Mouse (Mus musculus): ENCODE measurements around the gene Cdc42ep2. TPM values are rescaled to one million over a fixed set of nuclear protein-coding genes. Genes with fewer than 3 reads are reported as not detected.

Cdc42ep2 gene
- 22.2 and 24.1 TPM in 2 replicates for polyA plus RNA-seq (2012; rRNA removed)

- Histone ChIP-seq H3K4me1 (ENCODE audit: control insufficient read depth, insufficient read depth, low read length) (peaks cover 14% of the 10 kb centered on the region), H3K4me3 (replicated peaks; ENCODE audit: extremely low read depth, low read depth, low read length) (peak within 1 kb of the TSS; percentile 94)
- TF ChIP-seq POLR2A (IDR thresholded peaks at IDR 0.05; ENCODE audit: borderline replicate concordance, extremely low read depth, low read depth, low read length), result peak; percentile 82; the same call in 1 of the 2 replicates
- no peak for TF ChIP-seq CTCF (IDR thresholded peaks at IDR 0.05; ENCODE audit: insufficient read depth, low read length)
- under 1% methylated on average over 18 of the region's 18 CpGs for WGBS
- DNase-seq, result peak; percentile 92
These were observed at the start of gene Cdc42ep2 for GRCm38 (mm10) chr19:5924713-5925093. Cdc42ep2 (minus strand) TSS chr19:5924816.

GRCm38 (mm10) chr19:5967664-5968063, 43.0 kb upstream of the Cdc42ep2 start:
- Histone ChIP-seq H3K4me1 (ENCODE audit: control insufficient read depth, insufficient read depth, low read length) (peaks cover 2% of the 10 kb centered on the region; the same call in 1 of the 2 replicates), H3K4me3 (replicated peaks; ENCODE audit: extremely low read depth, low read depth, low read length) (no peak overlapping the region)
- DNase-seq, result no peak
- no peak for TF ChIP-seq POLR2A (IDR thresholded peaks at IDR 0.05; ENCODE audit: borderline replicate concordance, extremely low read depth, low read depth, low read length)
- TF ChIP-seq CTCF (IDR thresholded peaks at IDR 0.05; ENCODE audit: insufficient read depth, low read length), result no peak
- WGBS, result 87% methylated on average over 10 of the region's 10 CpGs

GRCm38 (mm10) chr19:5966786-5967185, 42.2 kb upstream of the Cdc42ep2 start:
- DNase-seq, result no peak
- Histone ChIP-seq H3K4me3 (replicated peaks; ENCODE audit: extremely low read depth, low read depth, low read length) (no peak overlapping the region), H3K4me1 (ENCODE audit: control insufficient read depth, insufficient read depth, low read length) (peaks cover 2% of the 10 kb centered on the region; the same call in 1 of the 2 replicates)
- WGBS, result 71% methylated on average over 6 of the region's 6 CpGs
- no peak for TF ChIP-seq POLR2A (IDR thresholded peaks at IDR 0.05; ENCODE audit: borderline replicate concordance, extremely low read depth, low read depth, low read length)
- no peak for TF ChIP-seq CTCF (IDR thresholded peaks at IDR 0.05; ENCODE audit: insufficient read depth, low read length)

- 97% methylated on average over 2 of the region's 2 CpGs for WGBS
- Histone ChIP-seq H3K4me3 (replicated peaks; ENCODE audit: extremely low read depth, low read depth, low read length) (no peak overlapping the region), H3K4me1 (ENCODE audit: control insufficient read depth, insufficient read depth, low read length) (peaks cover 2% of the 10 kb centered on the region; the same call in 1 of the 2 replicates)
- no peak for DNase-seq
- no peak for TF ChIP-seq CTCF (IDR thresholded peaks at IDR 0.05; ENCODE audit: insufficient read depth, low read length)
- no peak for TF ChIP-seq POLR2A (IDR thresholded peaks at IDR 0.05; ENCODE audit: borderline replicate concordance, extremely low read depth, low read depth, low read length)
These were observed 41.3 kb upstream of the Cdc42ep2 start for GRCm38 (mm10) chr19:5965910-5966309.

GRCm38 (mm10) chr19:5965280-5965679, 40.7 kb upstream of the Cdc42ep2 start:
- TF ChIP-seq POLR2A (IDR thresholded peaks at IDR 0.05; ENCODE audit: borderline replicate concordance, extremely low read depth, low read depth, low read length) (no peak), CTCF (IDR thresholded peaks at IDR 0.05; ENCODE audit: insufficient read depth, low read length) (peak; percentile 94)
- WGBS, result 13% methylated on average over 4 of the region's 4 CpGs
- Histone ChIP-seq H3K4me3 (replicated peaks; ENCODE audit: extremely low read depth, low read depth, low read length) (no peak overlapping the region), H3K4me1 (ENCODE audit: control insufficient read depth, insufficient read depth, low read length) (peaks cover 2% of the 10 kb centered on the region; the same call in 1 of the 2 replicates)
- peak; percentile 64 for DNase-seq

- DNase-seq, result no peak
- no peak overlapping the region for H3K4me3 ChIP-seq (replicated peaks; ENCODE audit: extremely low read depth, low read depth, low read length)
- WGBS, result 90% methylated on average over 2 of the region's 2 CpGs
- peaks cover 2% of the 10 kb centered on the region; the same call in 1 of the 2 replicates for H3K4me1 ChIP-seq (ENCODE audit: control insufficient read depth, insufficient read depth, low read length)
- TF ChIP-seq CTCF (IDR thresholded peaks at IDR 0.05; ENCODE audit: insufficient read depth, low read length), result no peak
- TF ChIP-seq POLR2A (IDR thresholded peaks at IDR 0.05; ENCODE audit: borderline replicate concordance, extremely low read depth, low read depth, low read length), result no peak
These were observed 40.2 kb upstream of the Cdc42ep2 start for GRCm38 (mm10) chr19:5964804-5965203.

GRCm38 (mm10) chr19:5963883-5964562, 39.4 kb upstream of the Cdc42ep2 start, which contains the start of gene Pola2:
Pola2 (minus strand) TSS chr19:5964202.
- peak; percentile 88 for DNase-seq
- under 1% methylated on average over 50 of the region's 50 CpGs for WGBS
- peak; percentile 75 for TF ChIP-seq POLR2A (IDR thresholded peaks at IDR 0.05; ENCODE audit: borderline replicate concordance, extremely low read depth, low read depth, low read length)
- no peak for TF ChIP-seq CTCF (IDR thresholded peaks at IDR 0.05; ENCODE audit: insufficient read depth, low read length)
- Histone ChIP-seq H3K4me1 (ENCODE audit: control insufficient read depth, insufficient read depth, low read length) (peaks cover 2% of the 10 kb centered on the region; the same call in 1 of the 2 replicates), H3K4me3 (replicated peaks; ENCODE audit: extremely low read depth, low read depth, low read length) (peak within 1 kb of the TSS; percentile 72)

GRCm38 (mm10) chr19:5962651-5963050, 38.0 kb upstream of the Cdc42ep2 start:
- no peak for DNase-seq
- TF ChIP-seq POLR2A (IDR thresholded peaks at IDR 0.05; ENCODE audit: borderline replicate concordance, extremely low read depth, low read depth, low read length), result no peak
- no peak for TF ChIP-seq CTCF (IDR thresholded peaks at IDR 0.05; ENCODE audit: insufficient read depth, low read length)
- WGBS, result 13% methylated on average over 1 of the region's 1 CpGs
- Histone ChIP-seq H3K4me3 (replicated peaks; ENCODE audit: extremely low read depth, low read depth, low read length) (no peak overlapping the region), H3K4me1 (ENCODE audit: control insufficient read depth, insufficient read depth, low read length) (peaks cover 2% of the 10 kb centered on the region; the same call in 1 of the 2 replicates)

GRCm38 (mm10) chr19:5957371-5957770, 32.8 kb upstream of the Cdc42ep2 start:
- Histone ChIP-seq H3K4me1 (ENCODE audit: control insufficient read depth, insufficient read depth, low read length) (peaks cover 12% of the 10 kb centered on the region), H3K4me3 (replicated peaks; ENCODE audit: extremely low read depth, low read depth, low read length) (no peak overlapping the region)
- WGBS, result 87% methylated on average over 5 of the region's 5 CpGs
- no peak for DNase-seq
- TF ChIP-seq CTCF (IDR thresholded peaks at IDR 0.05; ENCODE audit: insufficient read depth, low read length) (no peak), POLR2A (IDR thresholded peaks at IDR 0.05; ENCODE audit: borderline replicate concordance, extremely low read depth, low read depth, low read length) (no peak)

- TF ChIP-seq POLR2A (IDR thresholded peaks at IDR 0.05; ENCODE audit: borderline replicate concordance, extremely low read depth, low read depth, low read length) (no peak), CTCF (IDR thresholded peaks at IDR 0.05; ENCODE audit: insufficient read depth, low read length) (peak; percentile 59)
- WGBS, result 9% methylated on average over 3 of the region's 3 CpGs
- peak; percentile 84 for DNase-seq
- Histone ChIP-seq H3K4me3 (replicated peaks; ENCODE audit: extremely low read depth, low read depth, low read length) (no peak overlapping the region), H3K4me1 (ENCODE audit: control insufficient read depth, insufficient read depth, low read length) (peaks cover 14% of the 10 kb centered on the region)
These were observed 32.1 kb upstream of the Cdc42ep2 start for GRCm38 (mm10) chr19:5956685-5957084.

All from lung, adult 2 months (tissue).